Mouse (Mus musculus): Measurements from ENCODE around the gene Olfr459.
A peak's percentile ranks its signal among the peaks of the same experiment; 100 is the strongest.

Olfr459 gene

GRCm38 (mm10) chr6:41775077-41775476 is at the start of gene Olfr459:
TSS of gene Olfr459 (minus strand) at chr6:41775177.
- DNase-seq (ENCODE audit: low spot score) = no peak

GRCm38 (mm10) chr6:41824086-41824485 is 49.1 kb upstream of the Olfr459 start:
- DNase-seq (ENCODE audit: low spot score) = no peak

GRCm38 (mm10) chr6:41786700-41787099 is 11.7 kb upstream of the Olfr459 start:
- no peak for DNase-seq (ENCODE audit: low spot score)

- DNase-seq (ENCODE audit: low spot score) = no peak
These were observed 744 bp upstream of the Olfr459 start for GRCm38 (mm10) chr6:41775721-41776120.

GRCm38 (mm10) chr6:41769872-41770271 is 5.1 kb downstream of the Olfr459 start:
- DNase-seq (ENCODE audit: low spot score) = no peak

GRCm38 (mm10) chr6:41764306-41764705 is 10.7 kb downstream of the Olfr459 start:
- DNase-seq (ENCODE audit: low spot score) = no peak

GRCm38 (mm10) chr6:41762370-41762757 is 12.6 kb downstream of the Olfr459 start:
- no peak for DNase-seq (ENCODE audit: low spot score)

- peak; percentile 15 for DNase-seq (ENCODE audit: low spot score)
These were observed 13.1 kb downstream of the Olfr459 start for GRCm38 (mm10) chr6:41761702-41762369.

- no peak for DNase-seq (ENCODE audit: low spot score)
These were observed 15.4 kb downstream of the Olfr459 start for GRCm38 (mm10) chr6:41759618-41760017.

GRCm38 (mm10) chr6:41758421-41758820 is 16.6 kb downstream of the Olfr459 start:
- no peak for DNase-seq (ENCODE audit: low spot score)

GRCm38 (mm10) chr6:41757199-41757598 is 17.8 kb downstream of the Olfr459 start:
- no peak for DNase-seq (ENCODE audit: low spot score)

GRCm38 (mm10) chr6:41754626-41755025 is 20.4 kb downstream of the Olfr459 start:
- DNase-seq (ENCODE audit: low spot score) = no peak

GRCm38 (mm10) chr6:41744664-41745392 is 30.1 kb downstream of the Olfr459 start:
- no peak for DNase-seq (ENCODE audit: low spot score)

- no peak for DNase-seq (ENCODE audit: low spot score)
These were observed 33.9 kb downstream of the Olfr459 start for GRCm38 (mm10) chr6:41741101-41741500.

- no peak for DNase-seq (ENCODE audit: low spot score)
These were observed 40.1 kb downstream of the Olfr459 start for GRCm38 (mm10) chr6:41734719-41735470.

GRCm38 (mm10) chr6:41727989-41728609 is 46.9 kb downstream of the Olfr459 start:
- peak; percentile 21 for DNase-seq (ENCODE audit: low spot score)

GRCm38 (mm10) chr6:41721430-41721829 is 53.5 kb downstream of the Olfr459 start:
- no peak for DNase-seq (ENCODE audit: low spot score)

All from T-cell, adult 2 months (primary cell).